Mouse (Mus musculus): ENCODE data around the gene A1cf. TPM values are rescaled to one million over a fixed set of nuclear protein-coding genes. Genes with fewer than 3 reads are reported as not detected.

A1cf gene
- polyA plus RNA-seq (2017; shearing (Covaris generic)): 0.11 TPM

DNA sequence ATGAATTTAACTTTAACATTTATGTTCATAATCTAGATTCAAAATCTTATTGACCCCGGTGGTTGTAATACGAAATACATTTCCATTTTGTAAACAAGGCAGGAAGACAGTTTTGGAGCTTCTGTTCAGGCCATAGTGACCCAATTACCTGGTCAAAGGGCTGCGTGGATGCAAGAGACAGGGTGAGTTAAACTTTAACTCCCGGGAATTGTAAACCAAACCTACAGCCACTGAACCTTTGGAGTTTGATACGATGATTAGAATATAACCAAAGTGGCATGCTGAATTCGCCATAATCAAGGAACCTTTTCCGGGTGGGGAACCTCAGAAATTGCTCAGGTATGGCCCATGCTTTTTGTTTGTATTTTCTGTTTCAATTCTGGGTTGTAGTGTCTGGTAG is at the start of gene A1cf:
Gene A1cf, plus strand, starts transcription at position 244 of the 400 bp plus-strand sequence.

Other genes with a start within 250 kb of the A1cf start
- gene Prkg1, start 103.7 kb upstream of the A1cf start, polyA plus RNA-seq (2017; shearing (Covaris generic)): not detected
- gene Asah2, start 239.4 kb downstream of the A1cf start, polyA plus RNA-seq (2017; shearing (Covaris generic)): 0.46 TPM